Mouse (Mus musculus): ENCODE measurements at regions not wholly inside any gene's neighbourhood (a gene's known extent, or its start where the extent isn't known, plus 50 kb on each side); places are given as distances from the start of the nearest gene placed in this dataset.

DNA sequence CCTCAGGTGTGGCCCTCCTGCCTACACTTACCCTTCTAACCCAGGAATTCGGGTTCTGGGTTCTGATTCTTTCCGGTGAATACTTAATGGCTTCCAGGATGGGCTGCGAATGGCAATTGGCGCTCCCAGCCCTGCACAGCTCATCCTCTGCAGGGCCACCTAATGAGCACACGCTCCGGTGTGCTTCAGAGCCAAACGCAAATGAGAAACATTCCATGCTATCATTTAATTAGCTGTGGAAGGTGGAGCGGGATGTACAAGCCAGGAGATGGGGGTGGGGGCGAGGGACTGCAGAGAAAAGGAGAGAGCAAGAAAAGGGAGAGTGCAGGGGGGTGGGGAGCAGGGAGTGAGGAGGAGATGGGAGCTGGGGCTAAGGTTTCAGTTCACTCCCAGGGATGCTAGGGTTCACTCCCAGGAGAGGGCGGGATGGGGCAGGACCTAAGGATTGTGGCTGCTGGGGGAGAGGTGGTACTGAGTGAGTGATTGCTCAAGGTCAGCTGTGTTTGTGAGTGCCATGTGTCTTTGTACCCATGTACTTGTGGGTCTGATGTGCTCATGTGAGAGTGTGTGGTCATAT lies 169.6 kb downstream of the Matn1 start:
- Histone ChIP-seq H3K27ac (ENCODE audit: control insufficient read depth, insufficient read depth, low read depth, low read length) (no peak overlapping the region), H3K4me1 (ENCODE audit: control insufficient read depth, insufficient read depth, low read length) (no peaks in the 10 kb centered on the region), H3K36me3 (ENCODE audit: control insufficient read depth, insufficient read depth, low read length) (no peaks in the 10 kb centered on the region), H3K27me3 (ENCODE audit: control insufficient read depth, insufficient read depth, low read length) (no peaks in the 10 kb centered on the region), H3K4me3 (ENCODE audit: control insufficient read depth, low read depth, low read length) (no peak overlapping the region)
- TF ChIP-seq POLR2A (IDR thresholded peaks at IDR 0.05; ENCODE audit: control insufficient read depth, low read depth, low read length) (no peak), CTCF (IDR thresholded peaks at IDR 0.05; ENCODE audit: control insufficient read depth, insufficient read depth, insufficient replicate concordance, low read depth, low read length) (no peak)

DNA sequence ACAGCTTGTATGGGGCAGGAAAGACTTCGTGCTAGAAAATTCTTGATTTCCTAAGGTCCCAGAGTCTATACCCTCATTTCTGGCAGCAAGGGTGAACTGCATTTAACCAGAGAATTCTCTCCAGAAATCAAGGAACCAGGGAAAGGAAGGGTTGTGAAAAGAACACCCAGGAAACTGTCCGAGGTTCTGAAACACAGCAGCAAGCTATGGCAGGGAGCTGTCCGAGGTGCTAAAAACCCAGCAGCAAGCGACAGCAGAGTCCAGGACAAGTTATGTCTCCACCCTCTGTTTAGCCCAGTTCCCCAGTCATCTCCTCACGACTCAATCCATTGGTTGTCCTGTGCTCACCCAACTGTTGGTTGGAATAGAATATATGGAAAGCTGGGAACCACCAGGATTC lies 171.1 kb downstream of the Matn1 start:
- TF ChIP-seq CTCF (IDR thresholded peaks at IDR 0.05; ENCODE audit: control insufficient read depth, insufficient read depth, insufficient replicate concordance, low read depth, low read length): no peak
- TF ChIP-seq POLR2A (IDR thresholded peaks at IDR 0.05; ENCODE audit: control insufficient read depth, low read depth, low read length): no peak
- Histone ChIP-seq H3K4me3 (ENCODE audit: control insufficient read depth, low read depth, low read length) (no peak overlapping the region), H3K36me3 (ENCODE audit: control insufficient read depth, insufficient read depth, low read length) (no peaks in the 10 kb centered on the region), H3K27me3 (ENCODE audit: control insufficient read depth, insufficient read depth, low read length) (no peaks in the 10 kb centered on the region), H3K4me1 (ENCODE audit: control insufficient read depth, insufficient read depth, low read length) (no peaks in the 10 kb centered on the region), H3K27ac (ENCODE audit: control insufficient read depth, insufficient read depth, low read depth, low read length) (no peak overlapping the region)

DNA sequence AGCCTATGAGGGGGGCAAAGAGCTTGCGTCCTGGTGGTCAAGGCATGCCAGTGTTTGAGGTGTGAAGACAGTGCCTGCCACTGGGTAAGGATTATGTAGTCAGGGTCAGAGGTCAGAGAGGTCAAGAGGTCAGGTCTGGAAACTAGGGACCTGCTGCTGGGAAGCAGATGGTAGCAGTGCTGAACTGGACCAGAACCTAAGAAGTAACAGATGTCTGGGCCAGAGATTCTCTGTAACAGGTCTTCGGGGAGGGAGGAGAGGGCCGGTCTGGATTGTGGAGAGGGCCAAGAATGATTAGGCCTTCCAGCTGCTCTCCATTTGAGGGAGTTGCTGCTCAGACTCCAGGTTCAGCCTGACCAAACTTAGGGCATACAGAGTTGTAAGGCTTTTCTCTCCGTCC lies 174.4 kb downstream of the Matn1 start:
- TF ChIP-seq POLR2A (IDR thresholded peaks at IDR 0.05; ENCODE audit: control insufficient read depth, low read depth, low read length) (no peak), CTCF (IDR thresholded peaks at IDR 0.05; ENCODE audit: control insufficient read depth, insufficient read depth, insufficient replicate concordance, low read depth, low read length) (no peak)
- H3K4me1 ChIP-seq (ENCODE audit: control insufficient read depth, insufficient read depth, low read length): no peaks in the 10 kb centered on the region
- H3K36me3 ChIP-seq (ENCODE audit: control insufficient read depth, insufficient read depth, low read length): no peaks in the 10 kb centered on the region
- no peaks in the 10 kb centered on the region for H3K27me3 ChIP-seq (ENCODE audit: control insufficient read depth, insufficient read depth, low read length)
- no peak overlapping the region for H3K4me3 ChIP-seq (ENCODE audit: control insufficient read depth, low read depth, low read length)
- no peak overlapping the region for H3K27ac ChIP-seq (ENCODE audit: control insufficient read depth, insufficient read depth, low read depth, low read length)

DNA sequence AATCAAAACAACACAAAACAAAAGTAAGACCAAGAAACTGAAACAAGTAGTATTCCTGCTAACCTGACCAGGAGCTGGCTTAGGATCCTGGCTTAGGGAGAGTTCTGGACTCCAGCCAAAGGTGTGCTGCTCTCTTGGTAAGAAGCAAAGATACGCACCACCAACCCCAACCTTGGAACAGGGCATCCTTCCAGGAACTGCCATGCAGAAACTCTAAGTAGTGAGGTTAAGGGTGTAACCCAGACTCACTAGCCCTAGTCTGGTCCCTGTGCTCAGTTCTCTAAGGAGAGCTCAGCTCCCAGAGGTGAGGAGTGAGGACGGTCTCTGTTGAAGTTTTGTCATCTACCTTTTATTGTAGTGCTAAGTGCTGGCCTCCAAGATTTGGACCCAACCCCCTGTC lies 175.4 kb downstream of the Matn1 start:
- TF ChIP-seq CTCF (IDR thresholded peaks at IDR 0.05; ENCODE audit: control insufficient read depth, insufficient read depth, insufficient replicate concordance, low read depth, low read length) (no peak), POLR2A (IDR thresholded peaks at IDR 0.05; ENCODE audit: control insufficient read depth, low read depth, low read length) (no peak)

DNA sequence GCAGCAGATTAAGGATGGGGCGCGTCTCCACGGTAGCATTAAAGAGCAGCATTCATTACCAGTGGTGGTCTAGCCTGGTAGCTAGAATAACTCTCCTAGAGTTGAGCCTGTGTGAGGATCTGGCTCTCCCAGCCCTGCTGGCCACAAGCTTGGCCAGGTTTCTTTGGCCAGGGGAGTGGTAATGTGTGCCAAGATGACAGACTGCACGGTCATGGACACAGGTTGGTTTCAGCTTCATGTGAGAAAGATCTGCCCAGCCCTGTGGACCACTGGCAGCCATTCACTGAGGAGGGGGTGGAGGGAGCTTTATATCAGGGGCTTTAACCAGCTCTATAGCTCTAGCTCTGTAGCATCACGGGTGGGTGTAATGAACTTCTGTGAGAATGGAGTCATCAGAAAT lies 176.5 kb downstream of the Matn1 start:
- TF ChIP-seq CTCF (IDR thresholded peaks at IDR 0.05; ENCODE audit: control insufficient read depth, insufficient read depth, insufficient replicate concordance, low read depth, low read length) (no peak), POLR2A (IDR thresholded peaks at IDR 0.05; ENCODE audit: control insufficient read depth, low read depth, low read length) (no peak)
- H3K4me3 ChIP-seq (ENCODE audit: control insufficient read depth, low read depth, low read length): no peak overlapping the region

More for the DNA sequence above, 175.4 kb downstream of the Matn1 start:
- no peak overlapping the region for H3K4me3 ChIP-seq (ENCODE audit: control insufficient read depth, low read depth, low read length)
- H3K27ac ChIP-seq (ENCODE audit: control insufficient read depth, insufficient read depth, low read depth, low read length): no peak overlapping the region
- no peaks in the 10 kb centered on the region for H3K4me1 ChIP-seq (ENCODE audit: control insufficient read depth, insufficient read depth, low read length)
- no peaks in the 10 kb centered on the region for H3K36me3 ChIP-seq (ENCODE audit: control insufficient read depth, insufficient read depth, low read length)
- no peaks in the 10 kb centered on the region for H3K27me3 ChIP-seq (ENCODE audit: control insufficient read depth, insufficient read depth, low read length)

DNA sequence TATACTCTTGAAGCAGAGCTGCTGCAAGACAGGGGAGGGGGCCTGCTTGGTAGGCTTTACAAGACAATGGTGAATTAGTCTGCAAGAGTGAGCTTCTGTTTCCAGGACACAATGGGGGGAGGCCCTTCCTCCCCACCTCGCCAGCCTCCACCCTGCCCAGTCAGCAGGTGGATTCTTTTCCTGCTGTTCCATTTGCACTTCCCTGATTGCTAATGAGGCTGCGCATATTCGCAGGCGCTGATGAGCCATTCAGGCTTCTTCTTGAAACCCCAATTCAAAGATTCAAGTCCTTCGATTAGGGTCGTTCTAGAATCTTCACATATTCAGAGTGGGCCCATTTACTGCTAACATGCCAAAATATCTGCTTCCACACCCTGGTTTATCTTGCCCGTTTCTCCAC lies 181.8 kb downstream of the Matn1 start:
- H3K27me3 ChIP-seq (ENCODE audit: control insufficient read depth, insufficient read depth, low read length): no peaks in the 10 kb centered on the region
- no peak overlapping the region for H3K4me3 ChIP-seq (ENCODE audit: control insufficient read depth, low read depth, low read length)
- H3K4me1 ChIP-seq (ENCODE audit: control insufficient read depth, insufficient read depth, low read length): no peaks in the 10 kb centered on the region
- no peak overlapping the region for H3K27ac ChIP-seq (ENCODE audit: control insufficient read depth, insufficient read depth, low read depth, low read length)
- no peaks in the 10 kb centered on the region for H3K36me3 ChIP-seq (ENCODE audit: control insufficient read depth, insufficient read depth, low read length)
- TF ChIP-seq POLR2A (IDR thresholded peaks at IDR 0.05; ENCODE audit: control insufficient read depth, low read depth, low read length) (no peak), CTCF (IDR thresholded peaks at IDR 0.05; ENCODE audit: control insufficient read depth, insufficient read depth, insufficient replicate concordance, low read depth, low read length) (no peak)

More for the DNA sequence above, 176.5 kb downstream of the Matn1 start:
- no peak overlapping the region for H3K27ac ChIP-seq (ENCODE audit: control insufficient read depth, insufficient read depth, low read depth, low read length)
- H3K4me1 ChIP-seq (ENCODE audit: control insufficient read depth, insufficient read depth, low read length): no peaks in the 10 kb centered on the region
- H3K27me3 ChIP-seq (ENCODE audit: control insufficient read depth, insufficient read depth, low read length): no peaks in the 10 kb centered on the region
- no peaks in the 10 kb centered on the region for H3K36me3 ChIP-seq (ENCODE audit: control insufficient read depth, insufficient read depth, low read length)

DNA sequence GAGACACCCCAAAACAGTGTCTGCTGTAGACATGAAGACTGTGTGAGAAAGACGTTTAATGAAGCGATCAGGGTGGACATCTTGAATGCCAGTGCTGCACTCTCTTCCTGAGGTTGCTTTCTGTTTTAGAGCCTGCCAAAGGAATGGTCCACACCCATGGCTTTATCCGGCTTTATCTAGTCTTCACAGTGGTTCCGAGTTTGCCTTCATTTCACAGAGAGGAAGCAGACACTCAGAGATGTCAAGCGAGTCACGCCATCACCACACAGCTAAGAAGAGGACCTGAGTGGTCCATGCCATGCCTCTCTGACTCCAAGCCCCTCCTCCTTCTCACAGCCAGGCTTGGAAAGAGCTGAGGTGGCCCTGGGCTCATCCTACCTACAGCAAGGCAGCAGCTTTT lies 182.7 kb downstream of the Matn1 start:
- Histone ChIP-seq H3K4me1 (ENCODE audit: control insufficient read depth, insufficient read depth, low read length) (no peaks in the 10 kb centered on the region), H3K4me3 (ENCODE audit: control insufficient read depth, low read depth, low read length) (no peak overlapping the region), H3K27me3 (ENCODE audit: control insufficient read depth, insufficient read depth, low read length) (no peaks in the 10 kb centered on the region), H3K36me3 (ENCODE audit: control insufficient read depth, insufficient read depth, low read length) (no peaks in the 10 kb centered on the region), H3K27ac (ENCODE audit: control insufficient read depth, insufficient read depth, low read depth, low read length) (no peak overlapping the region)
- TF ChIP-seq CTCF (IDR thresholded peaks at IDR 0.05; ENCODE audit: control insufficient read depth, insufficient read depth, insufficient replicate concordance, low read depth, low read length): no peak
- no peak for TF ChIP-seq POLR2A (IDR thresholded peaks at IDR 0.05; ENCODE audit: control insufficient read depth, low read depth, low read length)

DNA sequence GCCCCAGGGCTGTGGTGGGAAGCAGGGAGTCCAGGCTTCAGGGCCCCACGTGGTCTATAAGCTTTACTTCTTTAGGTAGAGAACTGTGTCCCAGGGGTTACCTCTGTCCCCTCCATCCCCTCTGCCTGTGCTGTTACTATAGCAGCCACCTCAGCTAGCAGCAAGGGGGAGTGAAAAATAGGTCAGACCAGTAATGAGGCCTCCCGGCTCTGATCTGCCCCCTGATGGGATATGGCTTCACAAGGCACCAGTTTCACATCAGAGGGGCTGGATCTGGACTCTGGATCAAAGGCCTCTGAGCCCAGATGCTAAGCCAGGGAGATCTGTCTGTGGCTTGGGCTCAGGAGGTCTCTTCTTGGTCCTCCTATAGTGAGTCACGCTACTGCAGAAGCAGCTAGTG lies 184.5 kb downstream of the Matn1 start:
- Histone ChIP-seq H3K4me3 (ENCODE audit: control insufficient read depth, low read depth, low read length) (no peak overlapping the region), H3K27ac (ENCODE audit: control insufficient read depth, insufficient read depth, low read depth, low read length) (no peak overlapping the region), H3K4me1 (ENCODE audit: control insufficient read depth, insufficient read depth, low read length) (no peaks in the 10 kb centered on the region), H3K27me3 (ENCODE audit: control insufficient read depth, insufficient read depth, low read length) (no peaks in the 10 kb centered on the region), H3K36me3 (ENCODE audit: control insufficient read depth, insufficient read depth, low read length) (no peaks in the 10 kb centered on the region)
- TF ChIP-seq CTCF (IDR thresholded peaks at IDR 0.05; ENCODE audit: control insufficient read depth, insufficient read depth, insufficient replicate concordance, low read depth, low read length) (no peak), POLR2A (IDR thresholded peaks at IDR 0.05; ENCODE audit: control insufficient read depth, low read depth, low read length) (no peak)

Measured in testis, adult 2 months (tissue).